Mouse (Mus musculus): ENCODE results near the gene Kifc3. TPM values are rescaled to one million over a fixed set of nuclear protein-coding genes. Genes with fewer than 3 reads are reported as not detected.

Gene Kifc3
- total and polyA plus RNA-seq, 3 experiments: 0.16 TPM; not detected in 2

DNA sequence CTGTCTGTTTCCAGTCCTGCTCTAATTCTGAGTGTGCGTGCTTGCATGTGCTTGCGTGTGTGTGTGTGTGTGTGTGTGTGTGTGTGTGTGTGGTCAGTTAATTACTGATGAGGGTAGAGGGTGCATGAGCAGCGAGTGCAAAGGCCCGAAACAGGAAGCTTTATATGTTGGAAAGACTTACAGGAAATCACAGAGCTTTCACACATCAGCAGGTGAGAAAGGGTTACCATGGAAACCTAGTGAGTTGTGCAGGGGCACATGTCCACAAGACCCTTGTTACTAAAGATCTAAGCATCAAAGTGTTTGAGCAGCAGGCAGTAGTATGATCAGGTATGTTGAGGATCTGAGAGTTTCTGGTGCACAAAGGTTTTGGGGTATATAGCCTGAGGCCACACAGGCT lies 118.4 kb downstream of the Kifc3 start:
- no peaks in the 10 kb centered on the region for H3K9me3 ChIP-seq (replicated peaks)
- no peak for TF ChIP-seq TAL1 (conservative IDR thresholded peaks at IDR 0.05; ENCODE audit: low read depth, low read length)
- no peak for TF ChIP-seq GATA1 (IDR thresholded peaks at IDR 0.05; ENCODE audit: borderline replicate concordance, low read length)
- no peak for TF ChIP-seq CTCF (IDR thresholded peaks at IDR 0.05; ENCODE audit: low read depth, low read length)
- no peak for TF ChIP-seq GATA2 (IDR thresholded peaks at IDR 0.05; ENCODE audit: borderline replicate concordance, low read depth, low read length)
- TF ChIP-seq POLR2AphosphoS5 (IDR thresholded peaks at IDR 0.05; ENCODE audit: insufficient replicate concordance, low read depth, low read length): no peak
- H3K4me1 ChIP-seq (ENCODE audit: insufficient read depth, low read depth, low read length): peaks cover 45% of the 10 kb centered on the region
- H3K27me3 ChIP-seq (ENCODE audit: insufficient read depth, low read length): no peaks in the 10 kb centered on the region
- H3K36me3 ChIP-seq (replicated peaks): peaks cover 63% of the 10 kb centered on the region
- ATAC-seq (ENCODE audit: extremely low read depth, insufficient number of reproducible peaks, low FRiP score, poor library complexity, severe bottlenecking) (no peak), DNase-seq (ENCODE audit: low spot score) (no peak)
- H3K4me3 ChIP-seq (ENCODE audit: low read depth, low read length): no peak overlapping the region

GRCm38 (mm10) chr8:95081650-95082049 lies 121.0 kb downstream of the Kifc3 start:
- H3K36me3 ChIP-seq (replicated peaks): peaks cover 39% of the 10 kb centered on the region
- TF ChIP-seq POLR2AphosphoS5 (IDR thresholded peaks at IDR 0.05; ENCODE audit: insufficient replicate concordance, low read depth, low read length): no peak
- TF ChIP-seq GATA2 (IDR thresholded peaks at IDR 0.05; ENCODE audit: borderline replicate concordance, low read depth, low read length): no peak
- no peak for TF ChIP-seq CTCF (IDR thresholded peaks at IDR 0.05; ENCODE audit: low read depth, low read length)
- TF ChIP-seq GATA1 (IDR thresholded peaks at IDR 0.05; ENCODE audit: borderline replicate concordance, low read length): no peak
- TF ChIP-seq TAL1 (conservative IDR thresholded peaks at IDR 0.05; ENCODE audit: low read depth, low read length): no peak
- no peaks in the 10 kb centered on the region for H3K9me3 ChIP-seq (replicated peaks)
- ATAC-seq (ENCODE audit: extremely low read depth, insufficient number of reproducible peaks, low FRiP score, poor library complexity, severe bottlenecking) (no peak), DNase-seq (ENCODE audit: low spot score) (no peak)
- H3K27me3 ChIP-seq (ENCODE audit: insufficient read depth, low read length): peaks cover 7% of the 10 kb centered on the region
- H3K4me3 ChIP-seq (ENCODE audit: low read depth, low read length): peak overlapping the region; percentile 78
- H3K4me1 ChIP-seq (ENCODE audit: insufficient read depth, low read depth, low read length): peaks cover 48% of the 10 kb centered on the region

GRCm38 (mm10) chr8:95080381-95081341 lies 122.0 kb downstream of the Kifc3 start, which contains the start of gene Katnb1:
Gene Katnb1 (plus strand): TSS chr8:95081186.
- ATAC-seq (ENCODE audit: extremely low read depth, insufficient number of reproducible peaks, low FRiP score, poor library complexity, severe bottlenecking) (peak; percentile 92), DNase-seq (ENCODE audit: low spot score) (peak; percentile 100)
- peaks cover 32% of the 10 kb centered on the region for H3K36me3 ChIP-seq (replicated peaks)
- no peaks in the 10 kb centered on the region for H3K9me3 ChIP-seq (replicated peaks)
- TF ChIP-seq GATA2 (IDR thresholded peaks at IDR 0.05; ENCODE audit: borderline replicate concordance, low read depth, low read length) (no peak), CTCF (IDR thresholded peaks at IDR 0.05; ENCODE audit: low read depth, low read length) (no peak), GATA1 (IDR thresholded peaks at IDR 0.05; ENCODE audit: borderline replicate concordance, low read length) (no peak), TAL1 (conservative IDR thresholded peaks at IDR 0.05; ENCODE audit: low read depth, low read length) (no peak), POLR2AphosphoS5 (IDR thresholded peaks at IDR 0.05; ENCODE audit: insufficient replicate concordance, low read depth, low read length) (no peak)
- H3K27me3 ChIP-seq (ENCODE audit: insufficient read depth, low read length): peaks cover 14% of the 10 kb centered on the region
- peaks cover 44% of the 10 kb centered on the region for H3K4me1 ChIP-seq (ENCODE audit: insufficient read depth, low read depth, low read length)
- peak within 1 kb of the TSS; percentile 78 for H3K4me3 ChIP-seq (ENCODE audit: low read depth, low read length)

DNA sequence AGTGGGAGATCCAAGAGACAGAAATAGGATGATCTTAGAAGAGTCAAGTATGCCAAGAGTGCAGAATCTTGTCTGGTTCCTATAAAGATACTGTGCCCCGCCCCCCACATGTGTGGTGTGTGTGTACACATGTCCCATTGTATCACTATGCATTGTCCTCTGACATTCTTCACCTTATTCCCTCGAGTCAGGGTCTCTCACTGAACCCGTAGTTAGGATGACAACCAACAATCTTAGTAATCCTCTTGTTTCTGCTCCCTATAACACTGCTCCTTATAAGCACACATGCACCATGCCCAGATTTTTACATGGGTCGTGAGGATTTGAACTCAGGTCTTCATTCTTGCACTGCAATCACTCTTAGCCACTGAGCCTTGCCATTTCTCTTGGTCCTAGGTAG lies 123.3 kb downstream of the Kifc3 start:
- H3K27me3 ChIP-seq (ENCODE audit: insufficient read depth, low read length): peaks cover 21% of the 10 kb centered on the region
- no peak for TF ChIP-seq CTCF (IDR thresholded peaks at IDR 0.05; ENCODE audit: low read depth, low read length)
- TF ChIP-seq TAL1 (conservative IDR thresholded peaks at IDR 0.05; ENCODE audit: low read depth, low read length): no peak
- TF ChIP-seq GATA2 (IDR thresholded peaks at IDR 0.05; ENCODE audit: borderline replicate concordance, low read depth, low read length): no peak
- TF ChIP-seq GATA1 (IDR thresholded peaks at IDR 0.05; ENCODE audit: borderline replicate concordance, low read length): no peak
- no peak for TF ChIP-seq POLR2AphosphoS5 (IDR thresholded peaks at IDR 0.05; ENCODE audit: insufficient replicate concordance, low read depth, low read length)
- peaks cover 32% of the 10 kb centered on the region for H3K4me1 ChIP-seq (ENCODE audit: insufficient read depth, low read depth, low read length)
- DNase-seq (ENCODE audit: low spot score) (no peak), ATAC-seq (ENCODE audit: extremely low read depth, insufficient number of reproducible peaks, low FRiP score, poor library complexity, severe bottlenecking) (no peak)
- no peak overlapping the region for H3K4me3 ChIP-seq (ENCODE audit: low read depth, low read length)
- H3K9me3 ChIP-seq (replicated peaks): no peaks in the 10 kb centered on the region
- H3K36me3 ChIP-seq (replicated peaks): peaks cover 19% of the 10 kb centered on the region

GRCm38 (mm10) chr8:95078055-95078454 lies 124.6 kb downstream of the Kifc3 start:
- DNase-seq (ENCODE audit: low spot score) (no peak), ATAC-seq (ENCODE audit: extremely low read depth, insufficient number of reproducible peaks, low FRiP score, poor library complexity, severe bottlenecking) (no peak)
- Histone ChIP-seq H3K4me1 (ENCODE audit: insufficient read depth, low read depth, low read length) (peaks cover 32% of the 10 kb centered on the region), H3K36me3 (replicated peaks) (peaks cover 8% of the 10 kb centered on the region), H3K9me3 (replicated peaks) (no peaks in the 10 kb centered on the region), H3K27me3 (ENCODE audit: insufficient read depth, low read length) (peaks cover 25% of the 10 kb centered on the region), H3K4me3 (ENCODE audit: low read depth, low read length) (no peak overlapping the region)
- TF ChIP-seq TAL1 (conservative IDR thresholded peaks at IDR 0.05; ENCODE audit: low read depth, low read length) (no peak), GATA1 (IDR thresholded peaks at IDR 0.05; ENCODE audit: borderline replicate concordance, low read length) (no peak), CTCF (IDR thresholded peaks at IDR 0.05; ENCODE audit: low read depth, low read length) (no peak), POLR2AphosphoS5 (IDR thresholded peaks at IDR 0.05; ENCODE audit: insufficient replicate concordance, low read depth, low read length) (no peak), GATA2 (IDR thresholded peaks at IDR 0.05; ENCODE audit: borderline replicate concordance, low read depth, low read length) (no peak)

GRCm38 (mm10) chr8:95076151-95076550 lies 126.5 kb downstream of the Kifc3 start:
- Histone ChIP-seq H3K4me3 (ENCODE audit: low read depth, low read length) (no peak overlapping the region), H3K27me3 (ENCODE audit: insufficient read depth, low read length) (peaks cover 31% of the 10 kb centered on the region), H3K9me3 (replicated peaks) (no peaks in the 10 kb centered on the region), H3K4me1 (ENCODE audit: insufficient read depth, low read depth, low read length) (peaks cover 14% of the 10 kb centered on the region), H3K36me3 (replicated peaks) (no peaks in the 10 kb centered on the region)
- ATAC-seq (ENCODE audit: extremely low read depth, insufficient number of reproducible peaks, low FRiP score, poor library complexity, severe bottlenecking) (no peak), DNase-seq (ENCODE audit: low spot score) (no peak)
- TF ChIP-seq GATA2 (IDR thresholded peaks at IDR 0.05; ENCODE audit: borderline replicate concordance, low read depth, low read length) (no peak), POLR2AphosphoS5 (IDR thresholded peaks at IDR 0.05; ENCODE audit: insufficient replicate concordance, low read depth, low read length) (no peak), GATA1 (IDR thresholded peaks at IDR 0.05; ENCODE audit: borderline replicate concordance, low read length) (no peak), TAL1 (conservative IDR thresholded peaks at IDR 0.05; ENCODE audit: low read depth, low read length) (no peak), CTCF (IDR thresholded peaks at IDR 0.05; ENCODE audit: low read depth, low read length) (no peak)
